Mouse (Mus musculus) lung, postnatal 0 days (tissue): ENCODE data around the gene Tsks.

Source experiments
- CTCF ChIP-seq: IDR thresholded peaks from 2 replicates; pipeline ENCODE4 v1.5.1; 2016; ENCODE audit warnings: antibody characterized with exemption, mild to moderate bottlenecking
- EP300 ChIP-seq: IDR thresholded peaks from 2 replicates; pipeline ENCODE4 v1.6.1; 2016; ENCODE audit warnings: antibody characterized with exemption, mild to moderate bottlenecking, control low read depth

DNA sequence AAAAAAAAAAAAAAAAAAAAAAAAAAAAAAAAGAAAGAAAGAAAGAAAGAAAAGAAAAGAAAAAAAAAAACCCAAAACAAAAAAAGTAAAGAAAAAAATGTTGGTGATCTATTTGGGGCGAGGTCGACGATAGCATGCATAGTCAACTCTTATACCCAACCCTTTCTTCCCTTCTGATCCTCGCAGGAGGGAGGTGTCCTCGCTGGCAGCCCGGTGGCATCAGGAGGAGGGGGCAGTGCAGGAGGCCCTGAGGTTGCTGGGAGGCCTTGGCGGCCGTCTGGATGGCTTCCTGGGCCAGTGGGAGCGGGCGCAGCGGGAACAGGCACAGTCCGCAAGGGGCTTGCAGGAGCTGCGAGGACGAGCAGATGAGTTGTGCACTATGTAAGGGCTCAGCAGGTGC lies 10.6 kb downstream of the Tsks start:
- TF ChIP-seq EP300 (no peak), CTCF (no peak)
